Mouse (Mus musculus) yolk sac, embryonic 10.5 days (tissue): ENCODE measurements at regions not wholly inside any gene's neighbourhood (a gene's known extent, or its start where the extent isn't known, plus 50 kb on each side); places are given as distances from the start of the nearest gene placed in this dataset.

Experiments used
- DNase-seq: peaks from one replicate; pipeline ENCODE4 v3.0.0-alpha.2; 2017; ENCODE audit warnings: low spot score

DNA sequence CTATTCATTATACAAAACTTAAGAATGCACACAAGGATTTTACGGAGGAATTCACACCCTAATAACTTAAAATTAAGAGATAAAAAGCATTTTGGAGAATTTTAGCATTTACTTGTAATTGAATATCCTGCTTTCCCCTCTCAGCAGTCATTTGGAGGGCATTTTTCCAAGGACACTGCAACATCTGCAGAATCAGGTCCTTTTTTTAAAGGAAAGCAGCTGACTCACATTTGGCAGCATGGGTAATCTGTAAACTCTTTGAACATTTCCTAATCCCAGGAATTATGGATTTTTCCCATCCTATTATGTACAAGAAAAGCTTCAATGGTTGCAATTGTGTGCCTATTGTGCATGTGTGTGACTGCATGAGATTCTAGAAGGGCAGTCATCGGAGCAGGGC, 112.0 kb downstream of the Gm19410 start:
- no peak for DNase-seq

GRCm38 (mm10) chr8:35881810-35882209, 116.2 kb downstream of the Gm19410 start:
- DNase-seq: no peak

GRCm38 (mm10) chr8:35882638-35883455, 117.3 kb downstream of the Gm19410 start:
- no peak for DNase-seq

DNA sequence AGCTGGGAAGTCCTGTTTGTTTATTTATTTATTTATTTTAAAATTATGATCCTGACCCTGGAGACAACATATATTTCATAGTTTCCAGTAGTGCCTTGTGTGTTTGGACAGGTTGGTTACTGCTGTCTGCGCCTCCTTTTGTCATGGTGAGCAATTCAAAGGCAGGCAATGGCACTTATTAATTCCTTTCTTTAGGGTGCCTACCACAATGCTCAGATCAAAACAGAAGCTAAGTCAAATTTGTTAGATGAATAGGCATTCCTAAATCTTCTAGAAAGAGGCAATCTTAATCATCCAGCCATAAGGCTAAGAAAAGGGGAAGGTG, 117.8 kb downstream of the Gm19410 start:
- DNase-seq: no peak

- DNase-seq: no peak
These were observed 119.0 kb downstream of the Gm19410 start for GRCm38 (mm10) chr8:35884545-35884944.

DNA sequence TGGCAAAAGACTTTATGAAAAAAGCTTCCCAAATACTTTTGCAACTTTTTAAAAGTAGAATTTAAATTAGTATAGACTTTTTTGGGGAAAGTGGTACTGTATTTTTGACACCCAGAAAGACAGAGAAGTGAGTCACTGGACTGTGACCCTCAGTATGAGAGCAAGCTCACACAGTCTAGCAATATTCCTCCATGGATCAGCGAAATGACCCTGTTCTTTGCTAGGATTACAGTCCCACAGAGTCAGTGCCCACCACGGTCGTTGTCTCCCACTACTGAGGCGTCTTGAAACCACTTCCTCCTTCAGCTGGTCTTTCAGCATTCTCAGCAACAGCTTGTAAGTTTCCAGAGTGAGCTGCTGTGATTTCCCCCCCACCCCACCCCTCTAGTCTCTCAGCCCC, 124.5 kb downstream of the Gm19410 start:
- DNase-seq: no peak

DNA sequence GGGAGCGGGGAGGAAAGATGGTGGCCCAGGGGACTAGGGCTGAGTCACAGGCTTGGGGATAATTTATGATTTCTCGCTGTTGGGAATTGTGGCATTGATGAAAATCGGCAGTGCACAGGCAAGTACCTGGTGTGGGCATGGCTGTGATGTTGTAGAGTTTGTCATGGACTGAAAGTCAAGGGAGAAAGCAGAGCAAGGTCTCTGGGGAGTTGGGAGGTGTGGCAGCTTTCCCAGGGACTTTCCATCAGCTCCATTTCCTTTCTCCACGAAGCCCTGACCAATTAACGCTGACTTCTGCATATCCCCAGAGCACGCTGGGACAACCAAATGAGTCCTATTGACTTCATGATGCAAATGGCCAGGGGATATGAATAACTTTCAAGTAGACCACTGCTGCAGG, 126.2 kb downstream of the Gm19410 start:
- DNase-seq: no peak

DNA sequence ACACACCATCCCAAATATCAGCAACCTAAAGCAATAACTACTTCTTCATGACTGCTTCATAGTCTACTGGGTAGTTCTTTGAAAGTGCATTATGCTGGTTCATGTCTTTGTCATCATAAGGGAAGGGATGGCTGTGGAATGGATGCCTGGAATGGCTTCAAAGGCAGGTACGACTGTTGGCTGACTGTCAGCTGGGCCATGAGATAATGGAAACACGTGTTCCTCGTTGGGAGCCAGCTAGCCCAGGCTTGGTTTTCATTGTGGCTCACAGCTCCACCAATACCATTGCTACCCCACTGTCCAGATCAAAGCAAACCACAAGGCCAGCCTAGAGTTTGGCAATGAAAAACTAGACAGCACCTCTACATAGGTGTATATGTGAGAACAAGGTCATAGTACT, 132.9 kb downstream of the Gm19410 start:
- no peak for DNase-seq

DNA sequence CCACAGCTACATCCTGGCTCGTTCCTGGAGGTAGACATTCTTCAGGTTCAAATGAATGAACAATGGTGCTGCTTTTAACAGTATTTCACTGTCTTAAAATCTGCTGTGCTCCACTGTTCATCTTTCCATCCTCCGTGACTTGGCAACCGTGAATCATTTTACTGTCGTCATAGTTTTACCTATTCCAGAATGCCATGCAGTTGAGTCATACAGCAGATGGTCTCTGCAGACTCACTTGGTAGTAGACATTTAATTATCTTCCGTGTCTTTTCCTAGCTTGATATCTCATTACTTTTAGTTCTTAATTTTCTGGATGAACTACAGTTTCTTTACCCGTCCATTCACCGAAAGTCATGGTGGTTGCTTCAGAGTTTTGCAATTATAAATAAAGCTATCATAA, 135.9 kb downstream of the Gm19410 start:
- no peak for DNase-seq

DNA sequence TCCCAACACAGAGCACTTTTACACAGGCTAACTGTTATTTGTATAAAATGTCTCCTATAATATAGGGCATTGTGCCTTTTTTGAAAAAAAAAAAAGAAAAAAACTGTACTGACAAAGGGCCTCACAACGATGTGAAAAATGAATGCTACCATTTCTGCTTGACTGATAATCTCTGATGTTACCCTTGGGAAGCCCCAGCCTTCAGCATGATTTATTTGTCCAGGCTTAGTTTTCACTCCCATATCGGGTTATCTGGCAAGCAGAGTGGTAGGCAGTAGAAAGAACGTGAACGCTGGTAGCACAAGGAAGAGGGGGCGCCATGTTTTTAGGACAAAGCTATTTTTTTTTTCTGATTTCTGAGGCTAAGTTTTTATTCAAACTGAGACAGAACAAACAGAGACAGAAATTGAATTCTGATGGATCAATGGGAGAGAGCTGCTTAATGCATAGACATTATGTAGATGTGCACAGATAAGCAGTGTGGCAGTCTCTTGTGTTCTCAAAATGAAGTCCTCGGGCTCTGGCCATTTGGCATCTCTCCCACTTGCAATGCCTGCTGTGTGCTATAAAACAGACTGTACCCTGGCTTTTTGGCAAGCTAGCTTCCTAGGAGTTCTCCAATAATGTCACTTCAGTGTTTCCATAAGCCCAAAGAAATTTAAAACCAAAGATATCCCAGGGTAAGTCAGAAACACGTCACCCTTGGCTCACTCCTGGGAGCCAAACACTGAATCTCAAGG, 139.3 kb downstream of the Gm19410 start:
- no peak for DNase-seq

DNA sequence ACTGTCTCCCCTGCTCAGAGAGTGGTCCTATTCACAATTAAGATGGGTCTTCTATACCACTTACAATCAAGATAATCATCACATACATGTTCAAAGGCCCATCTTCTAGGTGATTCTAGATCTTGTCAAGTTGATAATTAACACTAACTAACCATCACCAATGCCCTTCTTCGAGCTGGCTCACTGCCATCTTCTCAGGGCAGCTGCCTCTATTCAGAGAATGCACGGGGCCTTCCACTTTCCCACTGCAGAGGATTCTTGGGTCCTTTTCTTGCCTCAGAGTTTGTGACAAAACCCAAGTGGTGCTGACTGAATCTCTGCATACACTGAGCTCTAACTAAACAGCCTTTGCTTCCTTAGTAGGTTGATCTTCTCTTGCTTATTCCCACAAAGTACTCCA, 142.4 kb downstream of the Gm19410 start:
- no peak for DNase-seq

GRCm38 (mm10) chr8:35912264-35912663, 146.7 kb downstream of the Gm19410 start:
- DNase-seq: no peak

GRCm38 (mm10) chr8:35915878-35916518, 150.4 kb downstream of the Gm19410 start:
- peak; percentile 77 for DNase-seq

GRCm38 (mm10) chr8:35917573-35917972, 152.0 kb downstream of the Gm19410 start:
- DNase-seq: peak; percentile 64

DNA sequence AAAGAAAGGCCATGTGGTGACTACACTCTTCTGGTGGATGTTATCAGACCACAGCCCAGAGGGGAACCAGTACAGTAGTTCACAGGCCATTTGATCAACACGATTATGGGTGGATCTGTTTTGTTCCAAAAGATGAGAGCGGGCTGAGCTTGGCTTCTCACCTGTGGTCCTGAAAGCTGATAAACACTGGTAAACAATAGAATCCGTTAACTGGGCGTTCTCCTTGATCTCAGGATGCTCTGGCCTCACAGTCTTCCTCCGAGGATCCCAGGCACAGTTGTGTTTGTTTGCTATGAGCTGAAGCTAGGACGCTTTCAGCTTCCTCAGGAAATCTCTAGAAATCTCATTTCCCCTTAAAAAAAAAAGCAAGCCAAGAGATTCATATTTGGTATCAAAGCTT, 153.9 kb downstream of the Gm19410 start:
- DNase-seq: no peak

DNA sequence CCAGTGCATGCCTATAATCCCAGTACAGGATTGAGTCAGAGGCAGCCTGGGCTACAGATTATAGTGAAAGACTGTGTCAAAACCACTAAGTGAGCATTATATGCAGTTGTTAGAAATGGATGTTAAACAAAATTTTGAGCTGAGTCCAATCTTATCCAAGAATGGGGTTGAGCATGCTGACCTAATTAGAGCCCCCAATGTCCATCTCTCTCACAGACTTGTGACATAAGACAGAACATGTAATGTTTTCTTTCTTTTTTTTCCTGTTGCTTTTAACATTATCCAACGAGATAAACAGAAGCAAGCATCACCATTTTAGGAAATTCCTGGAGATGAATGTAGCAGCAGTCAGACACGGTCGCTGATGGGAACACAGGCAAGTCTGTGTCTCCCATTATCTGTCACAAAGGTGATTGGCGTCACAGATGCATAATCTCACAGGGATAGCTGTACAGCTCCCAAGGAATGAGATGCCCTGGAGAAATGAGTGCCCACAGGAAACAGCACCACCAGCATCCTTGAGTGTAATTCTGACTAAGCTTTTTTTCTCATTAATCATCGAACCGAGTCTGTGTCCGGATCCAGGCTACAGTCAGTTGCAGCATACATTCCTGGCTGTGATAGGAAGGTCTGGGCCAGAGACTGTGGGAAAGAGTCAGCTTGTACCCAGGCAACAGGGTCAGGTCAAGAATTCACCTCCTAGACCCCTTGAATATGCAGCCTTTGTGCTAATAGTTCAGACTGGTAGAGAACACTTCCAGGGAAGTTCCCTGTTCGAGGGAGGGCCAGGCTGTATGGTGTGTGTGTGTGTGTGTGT, 154.5 kb downstream of the Gm19410 start:
- DNase-seq: peak; percentile 68

GRCm38 (mm10) chr8:35924026-35924425, 158.4 kb downstream of the Gm19410 start:
- DNase-seq: no peak

- DNase-seq: no peak
These were observed 161.8 kb downstream of the Gm19410 start for GRCm38 (mm10) chr8:35927408-35927871.

DNA sequence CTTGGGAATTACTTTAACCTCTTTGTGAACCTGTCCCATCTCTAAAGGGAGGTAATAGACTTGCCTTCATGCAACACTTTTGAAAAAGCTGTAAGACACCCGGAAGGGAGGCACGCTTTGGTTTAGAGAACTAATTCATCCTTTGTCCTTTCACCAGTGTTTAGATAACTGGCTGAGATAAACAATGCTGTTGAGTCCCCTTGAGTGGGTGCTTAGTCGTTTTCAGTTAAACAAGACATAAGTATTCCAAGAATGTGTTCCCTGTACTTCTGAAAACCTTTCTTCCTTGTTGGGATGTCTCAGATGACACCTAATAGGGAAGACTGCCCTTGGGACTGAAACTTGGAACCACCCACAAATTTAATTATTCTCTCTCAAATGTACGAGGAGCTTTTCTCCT, 164.7 kb downstream of the Gm19410 start:
- DNase-seq: no peak

- no peak for DNase-seq
These were observed 167.9 kb downstream of the Gm19410 start for GRCm38 (mm10) chr8:35933186-35934114.

GRCm38 (mm10) chr8:35934115-35934607, 168.6 kb downstream of the Gm19410 start:
- no peak for DNase-seq
